Mouse (Mus musculus) liver, postnatal 0 days (tissue): ENCODE measurements at regions not wholly inside any gene's neighbourhood (a gene's known extent, or its start where the extent isn't known, plus 50 kb on each side); places are given as distances from the start of the nearest gene placed in this dataset.

Experiments used
- ATAC-seq: fragments of 200-750 bp; cut with Nextera tagmentation; 2 replicates; pipeline ENCODE4 v1.8.0; 2017; ENCODE audit warnings: mild to moderate bottlenecking, moderate library complexity
- DNase-seq: peaks from one replicate; pipeline ENCODE4 v3.0.0-alpha.2; 2016
- H3K27ac ChIP-seq: fragments of 300-500 bp; sonication (generic); 2 replicates; pipeline ENCODE4 v1.5.1; 2014; ENCODE audit warnings: antibody characterized with exemption, moderate library complexity, mild to moderate bottlenecking, low read depth
- H3K27me3 ChIP-seq: fragments of 300-500 bp; sonication (generic); 2 replicates; pipeline ENCODE4 v1.6.1; 2014; ENCODE audit warnings: low read length, control low read depth, mixed read lengths; ENCODE audit not compliant: insufficient read depth
- H3K36me3 ChIP-seq: fragments of 300-500 bp; sonication (generic); replicated peaks from 2 replicates; pipeline ENCODE4 v1.6.1; 2014; ENCODE audit warnings: mild to moderate bottlenecking, control low read depth, low read length, moderate library complexity, mixed read lengths; ENCODE audit not compliant: insufficient read depth
- H3K4me1 ChIP-seq: fragments of 300-500 bp; sonication (generic); 2 replicates; pipeline ENCODE4 v1.6.1; 2014; ENCODE audit warnings: antibody characterized with exemption, mild to moderate bottlenecking, control low read depth; ENCODE audit not compliant: insufficient read depth
- H3K4me2 ChIP-seq: fragments of 300-500 bp; sonication (generic); 2 replicates; pipeline ENCODE4 v1.6.1; 2014; ENCODE audit warnings: low read depth, mild to moderate bottlenecking, low read length, moderate library complexity, mixed read lengths
- H3K4me3 ChIP-seq: fragments of 300-500 bp; sonication (generic); 2 replicates; pipeline ENCODE4 v1.5.1; 2014; ENCODE audit warnings: low read depth, low read length
- H3K9ac ChIP-seq: fragments of 300-500 bp; sonication (generic); replicated peaks from 2 replicates; pipeline ENCODE4 v1.6.1; 2014; ENCODE audit warnings: mild to moderate bottlenecking, moderate library complexity
- H3K9me3 ChIP-seq: fragments of 300-500 bp; sonication (generic); 2 replicates; pipeline ENCODE4 v1.6.1; 2016; ENCODE audit warnings: mild to moderate bottlenecking, control low read depth, low read length, mixed read lengths
- CTCF ChIP-seq: sonication (generic); IDR thresholded peaks from 2 replicates; pipeline ENCODE4 v1.5.1; 2016; ENCODE audit warnings: antibody characterized with exemption, low read depth
- EP300 ChIP-seq: IDR thresholded peaks from 2 replicates; pipeline ENCODE4 v1.6.1; 2016; ENCODE audit warnings: antibody characterized with exemption, low read depth, mild to moderate bottlenecking
- WGBS: fragments of 180-500 bp; shearing (Covaris S2); extraction: QIAGEN DNeasy Blood & Tissue Kit; methylation state at CpG from one replicate; pipeline ENCODE4 v1.1.7; 2014; ENCODE audit not compliant: insufficient replicate concordance; 5-methylcytosine and 5-hydroxymethylcytosine counted together

- no peak overlapping the region for H3K27ac ChIP-seq
- ATAC-seq (no peak), DNase-seq (no peak)
- H3K36me3 ChIP-seq = no peaks in the 10 kb centered on the region
- no peak overlapping the region for H3K4me3 ChIP-seq
- H3K9me3 ChIP-seq = no peaks in the 10 kb centered on the region
- WGBS = 67% methylated on average over 14 of the region's 14 CpGs
- no peaks in the 10 kb centered on the region for H3K27me3 ChIP-seq
- no peak overlapping the region for H3K4me2 ChIP-seq
- H3K9ac ChIP-seq = no peak overlapping the region
- no peaks in the 10 kb centered on the region for H3K4me1 ChIP-seq
- TF ChIP-seq EP300 = no peak
- no peak for TF ChIP-seq CTCF
These were observed 90.6 kb upstream of the Gdf10 start for GRCm38 (mm10) chr14:33832650-33833319.

- Histone ChIP-seq H3K9me3 (no peaks in the 10 kb centered on the region), H3K27ac (no peak overlapping the region), H3K4me2 (no peak overlapping the region), H3K27me3 (no peaks in the 10 kb centered on the region), H3K36me3 (no peaks in the 10 kb centered on the region), H3K4me1 (no peaks in the 10 kb centered on the region), H3K4me3 (no peak overlapping the region), H3K9ac (no peak overlapping the region)
- TF ChIP-seq CTCF = no peak
- no peak for TF ChIP-seq EP300
- WGBS = 79% methylated on average over 11 of the region's 11 CpGs
- DNase-seq (no peak), ATAC-seq (no peak)
These were observed 87.0 kb upstream of the Gdf10 start for GRCm38 (mm10) chr14:33836341-33836740.

- DNase-seq = no peak
- H3K36me3 ChIP-seq = no peaks in the 10 kb centered on the region
- ATAC-seq = no peak
- no peaks in the 10 kb centered on the region for H3K9me3 ChIP-seq
- H3K4me3 ChIP-seq = no peak overlapping the region
- no peak for TF ChIP-seq CTCF
- TF ChIP-seq EP300 = no peak
- H3K4me1 ChIP-seq = no peaks in the 10 kb centered on the region
- H3K4me2 ChIP-seq = no peak overlapping the region
- 78% methylated on average over 6 of the region's 6 CpGs for WGBS
- H3K27me3 ChIP-seq = no peaks in the 10 kb centered on the region
- no peak overlapping the region for H3K27ac ChIP-seq
- H3K9ac ChIP-seq = no peak overlapping the region
These were observed 81.6 kb upstream of the Gdf10 start for GRCm38 (mm10) chr14:33841821-33842220.

GRCm38 (mm10) chr14:33853499-33853898 lies 69.9 kb upstream of the Gdf10 start:
- Histone ChIP-seq H3K27ac (no peak overlapping the region), H3K27me3 (no peaks in the 10 kb centered on the region), H3K9me3 (no peaks in the 10 kb centered on the region), H3K36me3 (no peaks in the 10 kb centered on the region), H3K4me3 (no peak overlapping the region), H3K4me2 (no peak overlapping the region), H3K4me1 (no peaks in the 10 kb centered on the region), H3K9ac (no peak overlapping the region)
- ATAC-seq = no peak
- no peak for DNase-seq
- 74% methylated on average over 3 of the region's 3 CpGs for WGBS
- TF ChIP-seq CTCF = no peak
- TF ChIP-seq EP300 = no peak

- DNase-seq (no peak), ATAC-seq (no peak)
- Histone ChIP-seq H3K27me3 (no peaks in the 10 kb centered on the region), H3K36me3 (no peaks in the 10 kb centered on the region), H3K27ac (no peak overlapping the region), H3K4me1 (no peaks in the 10 kb centered on the region), H3K4me3 (no peak overlapping the region), H3K9ac (no peak overlapping the region), H3K4me2 (no peak overlapping the region), H3K9me3 (no peaks in the 10 kb centered on the region)
- TF ChIP-seq CTCF (no peak), EP300 (no peak)
- 85% methylated on average over 6 of the region's 6 CpGs for WGBS
These were observed 69.2 kb upstream of the Gdf10 start for GRCm38 (mm10) chr14:33854181-33854580.

- Histone ChIP-seq H3K4me2 (no peak overlapping the region), H3K9ac (no peak overlapping the region), H3K4me3 (no peak overlapping the region), H3K36me3 (no peaks in the 10 kb centered on the region), H3K4me1 (no peaks in the 10 kb centered on the region), H3K9me3 (no peaks in the 10 kb centered on the region), H3K27ac (no peak overlapping the region), H3K27me3 (no peaks in the 10 kb centered on the region)
- WGBS = 49% methylated on average over 6 of the region's 6 CpGs
- TF ChIP-seq CTCF (no peak), EP300 (no peak)
- no peak for ATAC-seq
- no peak for DNase-seq
These were observed 66.4 kb upstream of the Gdf10 start for GRCm38 (mm10) chr14:33856992-33857391.
